Mouse (Mus musculus): ENCODE measurements at regions not wholly inside any gene's neighbourhood (a gene's known extent, or its start where the extent isn't known, plus 50 kb on each side); places are given as distances from the start of the nearest gene placed in this dataset.

DNA sequence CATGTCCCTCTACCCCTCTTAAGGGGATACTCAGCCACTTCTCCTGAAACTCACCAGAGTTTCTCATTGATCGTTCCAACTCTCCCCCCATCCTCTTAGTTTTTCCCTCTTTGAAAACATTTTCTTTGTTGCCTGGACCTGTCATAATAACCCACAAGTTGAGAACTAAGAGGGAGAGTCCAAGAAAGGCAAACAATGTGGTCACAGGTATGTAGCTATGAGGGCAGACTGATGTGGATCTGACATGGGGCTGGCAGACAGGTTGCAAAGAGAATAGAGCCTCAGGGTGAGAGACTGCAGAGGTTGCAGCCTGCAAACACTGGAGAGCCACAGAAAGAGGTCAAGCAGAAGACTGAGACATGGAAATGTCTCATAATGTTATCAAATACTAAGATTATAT lies 69.9 kb upstream of the Rbms1 start:
- no peaks in the 10 kb centered on the region for H3K36me3 ChIP-seq (ENCODE audit: control insufficient read depth, insufficient read depth, low read length)
- H3K27me3 ChIP-seq (ENCODE audit: control insufficient read depth, insufficient read depth, low read length): no peaks in the 10 kb centered on the region
- no peaks in the 10 kb centered on the region for H3K4me1 ChIP-seq (ENCODE audit: control insufficient read depth, insufficient read depth, insufficient read length)
- no peak for DNase-seq (ENCODE audit: low read depth in 1 of 2, low spot score in 2 of 2)
- 93% methylated on average over 1 of the region's 1 CpGs for WGBS
- H3K4me3 ChIP-seq (ENCODE audit: extremely low read depth, insufficient read depth, insufficient read length): no peak overlapping the region
- no peak overlapping the region for H3K27ac ChIP-seq (ENCODE audit: insufficient read depth, low read length)
- TF ChIP-seq POLR2A (IDR thresholded peaks at IDR 0.05; ENCODE audit: low read depth, low read length): no peak
- no peak for TF ChIP-seq CTCF (IDR thresholded peaks at IDR 0.05; ENCODE audit: extremely low read depth, insufficient read depth, insufficient read length, insufficient replicate concordance)

GRCm38 (mm10) chr2:61029706-61030105 lies 66.7 kb upstream of the Rbms1 start:
- no peak for DNase-seq (ENCODE audit: low read depth in 1 of 2, low spot score in 2 of 2)
- Histone ChIP-seq H3K4me3 (ENCODE audit: extremely low read depth, insufficient read depth, insufficient read length) (no peak overlapping the region), H3K36me3 (ENCODE audit: control insufficient read depth, insufficient read depth, low read length) (no peaks in the 10 kb centered on the region), H3K27me3 (ENCODE audit: control insufficient read depth, insufficient read depth, low read length) (no peaks in the 10 kb centered on the region), H3K27ac (ENCODE audit: insufficient read depth, low read length) (no peak overlapping the region), H3K4me1 (ENCODE audit: control insufficient read depth, insufficient read depth, insufficient read length) (no peaks in the 10 kb centered on the region)
- TF ChIP-seq CTCF (IDR thresholded peaks at IDR 0.05; ENCODE audit: extremely low read depth, insufficient read depth, insufficient read length, insufficient replicate concordance) (no peak), POLR2A (IDR thresholded peaks at IDR 0.05; ENCODE audit: low read depth, low read length) (no peak)
- WGBS: 92% methylated on average over 2 of the region's 2 CpGs

GRCm38 (mm10) chr2:61028578-61028977 lies 65.6 kb upstream of the Rbms1 start:
- WGBS: 81% methylated on average over 2 of the region's 2 CpGs

DNA sequence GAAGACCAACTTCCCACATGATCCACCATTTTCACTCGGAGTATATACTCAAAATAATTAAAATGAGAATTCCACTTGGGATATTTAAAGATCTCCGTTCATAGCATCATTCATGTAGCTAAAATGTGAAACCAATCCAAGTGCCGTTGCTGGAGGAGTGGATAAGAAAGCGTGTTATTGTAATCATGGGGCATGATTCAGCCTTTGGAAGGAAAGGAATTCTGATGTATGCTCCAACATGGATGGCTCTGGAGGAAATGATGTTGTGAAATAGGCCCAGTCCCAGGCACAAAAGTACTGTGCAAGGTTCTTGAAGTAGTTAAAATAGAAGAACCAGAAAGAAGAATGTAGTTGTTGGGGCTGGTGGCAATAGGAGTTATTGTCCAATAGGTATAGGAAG lies 64.7 kb upstream of the Rbms1 start:
- no peak for DNase-seq (ENCODE audit: low read depth in 1 of 2, low spot score in 2 of 2)
- TF ChIP-seq POLR2A (IDR thresholded peaks at IDR 0.05; ENCODE audit: low read depth, low read length) (no peak), CTCF (IDR thresholded peaks at IDR 0.05; ENCODE audit: extremely low read depth, insufficient read depth, insufficient read length, insufficient replicate concordance) (no peak)
- no peak overlapping the region for H3K4me3 ChIP-seq (ENCODE audit: extremely low read depth, insufficient read depth, insufficient read length)
- H3K27ac ChIP-seq (ENCODE audit: insufficient read depth, low read length): no peak overlapping the region
- no peaks in the 10 kb centered on the region for H3K27me3 ChIP-seq (ENCODE audit: control insufficient read depth, insufficient read depth, low read length)
- H3K4me1 ChIP-seq (ENCODE audit: control insufficient read depth, insufficient read depth, insufficient read length): no peaks in the 10 kb centered on the region
- no peaks in the 10 kb centered on the region for H3K36me3 ChIP-seq (ENCODE audit: control insufficient read depth, insufficient read depth, low read length)
- WGBS: 92% methylated on average over 4 of the region's 4 CpGs

More at GRCm38 (mm10) chr2:61028578-61028977, 65.6 kb upstream of the Rbms1 start:
- Histone ChIP-seq H3K4me3 (ENCODE audit: extremely low read depth, insufficient read depth, insufficient read length) (no peak overlapping the region), H3K27me3 (ENCODE audit: control insufficient read depth, insufficient read depth, low read length) (no peaks in the 10 kb centered on the region), H3K36me3 (ENCODE audit: control insufficient read depth, insufficient read depth, low read length) (no peaks in the 10 kb centered on the region), H3K27ac (ENCODE audit: insufficient read depth, low read length) (no peak overlapping the region), H3K4me1 (ENCODE audit: control insufficient read depth, insufficient read depth, insufficient read length) (no peaks in the 10 kb centered on the region)
- no peak for TF ChIP-seq CTCF (IDR thresholded peaks at IDR 0.05; ENCODE audit: extremely low read depth, insufficient read depth, insufficient read length, insufficient replicate concordance)
- DNase-seq (ENCODE audit: low read depth in 1 of 2, low spot score in 2 of 2): no peak

- no peak for DNase-seq (ENCODE audit: low read depth in 1 of 2, low spot score in 2 of 2)
- Histone ChIP-seq H3K27ac (ENCODE audit: insufficient read depth, low read length) (no peak overlapping the region), H3K4me1 (ENCODE audit: control insufficient read depth, insufficient read depth, insufficient read length) (no peaks in the 10 kb centered on the region), H3K27me3 (ENCODE audit: control insufficient read depth, insufficient read depth, low read length) (no peaks in the 10 kb centered on the region), H3K36me3 (ENCODE audit: control insufficient read depth, insufficient read depth, low read length) (no peaks in the 10 kb centered on the region), H3K4me3 (ENCODE audit: extremely low read depth, insufficient read depth, insufficient read length) (no peak overlapping the region)
- no peak for TF ChIP-seq CTCF (IDR thresholded peaks at IDR 0.05; ENCODE audit: extremely low read depth, insufficient read depth, insufficient read length, insufficient replicate concordance)
- TF ChIP-seq POLR2A (IDR thresholded peaks at IDR 0.05; ENCODE audit: low read depth, low read length): no peak
- 90% methylated on average over 5 of the region's 5 CpGs for WGBS
These were observed 59.4 kb upstream of the Rbms1 start for GRCm38 (mm10) chr2:61022411-61022810.

GRCm38 (mm10) chr2:61020791-61021190 lies 57.8 kb upstream of the Rbms1 start:
- H3K4me1 ChIP-seq (ENCODE audit: control insufficient read depth, insufficient read depth, insufficient read length): no peaks in the 10 kb centered on the region
- WGBS: 85% methylated on average over 4 of the region's 4 CpGs
- no peaks in the 10 kb centered on the region for H3K36me3 ChIP-seq (ENCODE audit: control insufficient read depth, insufficient read depth, low read length)
- DNase-seq (ENCODE audit: low read depth in 1 of 2, low spot score in 2 of 2): no peak
- no peak overlapping the region for H3K27ac ChIP-seq (ENCODE audit: insufficient read depth, low read length)
- TF ChIP-seq CTCF (IDR thresholded peaks at IDR 0.05; ENCODE audit: extremely low read depth, insufficient read depth, insufficient read length, insufficient replicate concordance) (no peak), POLR2A (IDR thresholded peaks at IDR 0.05; ENCODE audit: low read depth, low read length) (no peak)
- H3K27me3 ChIP-seq (ENCODE audit: control insufficient read depth, insufficient read depth, low read length): no peaks in the 10 kb centered on the region
- no peak overlapping the region for H3K4me3 ChIP-seq (ENCODE audit: extremely low read depth, insufficient read depth, insufficient read length)

GRCm38 (mm10) chr2:61013006-61013405 lies 50.0 kb upstream of the Rbms1 start:
- 74% methylated on average over 6 of the region's 6 CpGs for WGBS
- Histone ChIP-seq H3K4me1 (ENCODE audit: control insufficient read depth, insufficient read depth, insufficient read length) (no peaks in the 10 kb centered on the region), H3K27ac (ENCODE audit: insufficient read depth, low read length) (no peak overlapping the region), H3K4me3 (ENCODE audit: extremely low read depth, insufficient read depth, insufficient read length) (no peak overlapping the region), H3K27me3 (ENCODE audit: control insufficient read depth, insufficient read depth, low read length) (no peaks in the 10 kb centered on the region), H3K36me3 (ENCODE audit: control insufficient read depth, insufficient read depth, low read length) (no peaks in the 10 kb centered on the region)
- no peak for DNase-seq (ENCODE audit: low read depth in 1 of 2, low spot score in 2 of 2)
- TF ChIP-seq CTCF (IDR thresholded peaks at IDR 0.05; ENCODE audit: extremely low read depth, insufficient read depth, insufficient read length, insufficient replicate concordance): no peak
